Mouse (Mus musculus) ZHBTc4 (cell line): ENCODE data around the gene Serpinb1b.
A peak's percentile ranks its signal among the peaks of the same experiment; 100 is the strongest.
"Not testable (repeated sequence)": the region's sequence is repeated elsewhere in the genome, so short reads cannot be mapped to it uniquely, and the experiment has no call there.

ENCODE experiments used
- DNase-seq: peaks from one replicate; pipeline ENCODE4 v3.0.0-alpha.2; 2011; ENCODE audit warnings: low read depth, low spot score

Gene Serpinb1b

GRCm38 (mm10) chr13:33078056-33078705 lies at the start of gene Serpinb1b:
Gene Serpinb1b (plus strand): TSS chr13:33078575.
- DNase-seq, result peak; percentile 87

GRCm38 (mm10) chr13:33029478-33029877 lies 48.9 kb upstream of the Serpinb1b start:
- DNase-seq, result not testable (repeated sequence)

- DNase-seq, result peak; percentile 58
Observed at GRCm38 (mm10) chr13:33030281-33030680, 48.1 kb upstream of the Serpinb1b start.

- DNase-seq, result no peak
Observed at GRCm38 (mm10) chr13:33035506-33035905, 42.9 kb upstream of the Serpinb1b start.

GRCm38 (mm10) chr13:33043542-33043941 lies 34.8 kb upstream of the Serpinb1b start:
- no peak for DNase-seq

- no peak for DNase-seq
Observed at GRCm38 (mm10) chr13:33047234-33047633, 31.1 kb upstream of the Serpinb1b start.

- no peak for DNase-seq
Observed at GRCm38 (mm10) chr13:33048187-33048586, 30.2 kb upstream of the Serpinb1b start.

GRCm38 (mm10) chr13:33051697-33052096 lies 26.7 kb upstream of the Serpinb1b start:
- no peak for DNase-seq

GRCm38 (mm10) chr13:33063048-33063447 lies 15.3 kb upstream of the Serpinb1b start:
- no peak for DNase-seq

- DNase-seq, result no peak
Observed at GRCm38 (mm10) chr13:33067387-33067977, 10.9 kb upstream of the Serpinb1b start.

GRCm38 (mm10) chr13:33068164-33068563 lies 10.2 kb upstream of the Serpinb1b start:
- no peak for DNase-seq

GRCm38 (mm10) chr13:33071776-33072175 lies 6.6 kb upstream of the Serpinb1b start:
- DNase-seq, result no peak

- peak; percentile 78 for DNase-seq
Observed at GRCm38 (mm10) chr13:33074029-33074428, 4.3 kb upstream of the Serpinb1b start.

- no peak for DNase-seq
Observed at GRCm38 (mm10) chr13:33076247-33076646, 2.1 kb upstream of the Serpinb1b start.

- no peak for DNase-seq
Observed at GRCm38 (mm10) chr13:33077026-33077685, 1.2 kb upstream of the Serpinb1b start.

- peak; percentile 75 for DNase-seq
Observed at GRCm38 (mm10) chr13:33079391-33079790, 1.0 kb downstream of the Serpinb1b start.

GRCm38 (mm10) chr13:33080356-33080755 lies 2.0 kb downstream of the Serpinb1b start:
- DNase-seq, result peak; percentile 78

GRCm38 (mm10) chr13:33083834-33084233 lies 5.5 kb downstream of the Serpinb1b start:
- DNase-seq, result no peak

GRCm38 (mm10) chr13:33084975-33085694 lies 6.8 kb downstream of the Serpinb1b start:
- no peak for DNase-seq

- DNase-seq, result peak; percentile 35
Observed at GRCm38 (mm10) chr13:33085695-33086432, 7.5 kb downstream of the Serpinb1b start.

GRCm38 (mm10) chr13:33089566-33089965 lies 11.2 kb downstream of the Serpinb1b start:
- peak; percentile 70 for DNase-seq
